Mouse (Mus musculus) regulatory T cell (primary cell): Measurements from ENCODE around the gene Pkd1l2.

Experiments used
- in situ Hi-C: fragments of 300-600 bp; cut with MboI, MseI; formaldehyde crosslinking; loops from one replicate; pipeline ENCODE4 v1.15.1; 2025; ENCODE audit warnings: high pct_unique_total_duplicates

The Pkd1l2 gene

GRCm38 (mm10) chr8:116975066-116975465 is 107.2 kb downstream of the Pkd1l2 start:
- in situ Hi-C loops = loop anchor here (5.0 kb wide), 1 partner anchor 33 kb away; the partner anchor contains the start of gene Atmin

GRCm38 (mm10) chr8:116969531-116969930 is 112.7 kb downstream of the Pkd1l2 start:
- in situ Hi-C loops = no loop called here

GRCm38 (mm10) chr8:116954415-116954814 is 127.8 kb downstream of the Pkd1l2 start:
- in situ Hi-C loops = no loop called here

GRCm38 (mm10) chr8:116952428-116952827 is 129.8 kb downstream of the Pkd1l2 start:
- in situ Hi-C loops = no loop called here

GRCm38 (mm10) chr8:116951778-116952177 is 130.5 kb downstream of the Pkd1l2 start:
- in situ Hi-C loops = no loop called here

GRCm38 (mm10) chr8:116951369-116951768 is 130.9 kb downstream of the Pkd1l2 start:
- in situ Hi-C loops = no loop called here

GRCm38 (mm10) chr8:116947589-116947988 is 134.7 kb downstream of the Pkd1l2 start:
- in situ Hi-C loops = no loop called here

- in situ Hi-C loops = no loop called here
Observed at GRCm38 (mm10) chr8:116946851-116947250, 135.4 kb downstream of the Pkd1l2 start.

GRCm38 (mm10) chr8:116946268-116946838 is 135.9 kb downstream of the Pkd1l2 start:
- in situ Hi-C loops = no loop called here
